Mouse (Mus musculus): Measurements from ENCODE around the gene Gm20683.

The Gm20683 gene

DNA sequence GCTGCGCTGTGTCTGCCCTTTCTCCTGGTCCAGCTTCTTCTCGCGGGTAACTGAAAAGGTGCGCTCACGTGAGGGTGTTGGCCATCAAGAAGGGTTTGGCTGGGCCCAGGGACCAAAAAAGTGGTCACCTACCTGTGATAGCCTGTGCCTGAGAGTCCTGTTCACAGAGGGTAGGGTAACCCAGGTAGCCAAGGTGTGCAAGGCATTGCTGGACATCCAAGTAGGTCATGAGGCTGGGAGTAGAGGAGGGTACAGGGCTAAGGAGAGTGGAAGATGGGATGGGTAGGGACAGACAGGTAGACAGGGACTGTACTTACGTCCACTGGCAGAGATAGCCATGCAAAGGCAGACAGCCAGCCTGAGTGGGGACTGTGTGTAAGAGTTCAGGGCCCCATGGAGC, 1.0 kb downstream of the Gm20683 start:
- no peak for DNase-seq (ENCODE audit: low spot score)

DNA sequence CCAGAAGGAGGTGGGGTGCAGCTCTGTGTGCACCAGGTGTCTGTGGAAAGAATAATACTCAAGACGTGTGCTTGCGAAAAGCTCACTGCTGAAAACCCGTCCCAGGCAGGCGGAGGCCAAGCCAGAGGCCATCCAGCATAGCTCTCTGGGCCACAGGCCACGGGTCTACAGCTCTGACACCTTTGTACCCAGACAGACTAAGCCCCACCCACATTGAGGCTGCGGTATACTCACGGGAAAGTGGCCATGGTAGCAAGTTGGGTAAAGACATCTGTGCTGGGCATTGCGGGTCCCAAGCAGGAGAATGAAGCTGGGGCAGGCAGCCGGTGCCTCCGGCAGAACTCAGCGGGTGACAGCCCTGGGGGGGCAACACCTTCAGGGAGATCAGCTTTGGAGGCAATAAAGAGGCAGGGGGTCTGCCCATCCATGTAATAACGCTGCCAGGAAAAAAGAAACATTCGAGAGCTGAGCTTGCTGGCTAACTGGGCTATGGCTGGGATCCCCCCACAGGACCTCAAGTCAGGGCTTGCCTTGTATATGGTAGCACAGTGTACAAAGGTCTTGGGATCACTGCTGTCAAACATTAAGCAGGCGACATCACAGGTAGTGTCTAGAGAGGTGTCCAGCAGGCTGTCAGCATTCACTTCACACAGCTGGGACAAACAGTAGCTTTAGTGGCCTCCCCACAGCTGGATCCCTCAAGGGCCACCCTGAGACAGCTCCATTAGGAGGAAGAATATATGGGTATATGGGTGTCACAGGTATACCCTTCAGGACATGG, 1.9 kb downstream of the Gm20683 start:
- no peak for DNase-seq (ENCODE audit: low spot score)

DNA sequence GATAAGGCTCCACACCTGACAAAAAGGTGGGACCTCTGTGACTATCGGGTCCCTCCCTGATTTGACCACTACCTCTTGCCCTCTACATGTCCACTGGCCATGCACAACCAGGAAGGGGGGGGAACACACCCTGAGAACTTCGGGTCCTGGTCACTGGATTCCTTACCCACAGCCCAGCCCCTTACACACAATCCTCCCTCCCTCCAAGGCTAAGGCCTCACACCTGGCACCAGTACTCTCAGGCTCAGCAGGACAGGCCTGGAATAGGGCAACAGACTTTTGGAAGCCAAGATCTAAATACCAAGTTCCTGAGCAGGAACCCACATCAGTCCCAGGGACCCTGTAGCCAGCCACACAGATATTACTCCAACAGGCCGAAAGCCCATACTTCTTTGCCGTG, 2.7 kb downstream of the Gm20683 start:
- no peak for DNase-seq (ENCODE audit: low spot score)

DNA sequence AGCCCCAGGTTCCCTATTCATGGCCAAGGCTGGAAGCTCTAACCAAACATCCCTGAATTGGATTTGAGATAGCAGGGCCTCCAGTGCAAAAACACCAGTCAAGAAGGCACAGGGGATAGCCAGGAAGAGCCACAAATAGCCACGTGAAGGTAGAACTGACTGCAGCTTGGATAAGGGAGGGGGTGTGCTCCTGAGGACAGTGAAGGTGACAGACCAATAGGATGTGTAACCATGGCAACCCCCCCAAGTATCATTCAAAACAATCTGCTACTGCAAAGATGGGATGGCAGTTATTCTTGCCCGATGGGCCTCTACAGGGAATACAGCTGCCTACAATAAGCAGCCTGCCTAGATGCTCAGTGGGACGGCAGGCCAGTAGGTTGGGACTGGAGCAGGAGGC, 4.0 kb downstream of the Gm20683 start:
- no peak for DNase-seq (ENCODE audit: low spot score)

DNA sequence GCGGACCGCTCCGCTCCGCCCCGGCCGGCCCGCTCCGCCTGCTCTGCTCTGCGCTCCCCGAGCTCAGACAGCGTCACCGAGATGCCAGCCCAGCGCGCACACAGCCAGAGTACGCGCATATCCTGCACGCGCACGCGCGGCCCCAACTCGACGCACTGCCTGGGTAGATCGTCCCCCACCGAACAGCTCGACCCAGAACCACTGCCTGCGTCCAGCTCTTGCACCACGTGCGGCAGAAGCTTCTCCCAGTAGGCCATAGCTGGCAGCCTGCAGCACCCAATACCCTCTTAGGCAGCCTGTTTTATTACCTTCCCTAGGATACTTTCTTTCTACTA, 4.5 kb downstream of the Gm20683 start, which contains the start of gene Rhbdl1:
TSS of gene Rhbdl1 (minus strand) at position 220 of the 335 bp plus-strand sequence.
- DNase-seq (ENCODE audit: low spot score): no peak

DNA sequence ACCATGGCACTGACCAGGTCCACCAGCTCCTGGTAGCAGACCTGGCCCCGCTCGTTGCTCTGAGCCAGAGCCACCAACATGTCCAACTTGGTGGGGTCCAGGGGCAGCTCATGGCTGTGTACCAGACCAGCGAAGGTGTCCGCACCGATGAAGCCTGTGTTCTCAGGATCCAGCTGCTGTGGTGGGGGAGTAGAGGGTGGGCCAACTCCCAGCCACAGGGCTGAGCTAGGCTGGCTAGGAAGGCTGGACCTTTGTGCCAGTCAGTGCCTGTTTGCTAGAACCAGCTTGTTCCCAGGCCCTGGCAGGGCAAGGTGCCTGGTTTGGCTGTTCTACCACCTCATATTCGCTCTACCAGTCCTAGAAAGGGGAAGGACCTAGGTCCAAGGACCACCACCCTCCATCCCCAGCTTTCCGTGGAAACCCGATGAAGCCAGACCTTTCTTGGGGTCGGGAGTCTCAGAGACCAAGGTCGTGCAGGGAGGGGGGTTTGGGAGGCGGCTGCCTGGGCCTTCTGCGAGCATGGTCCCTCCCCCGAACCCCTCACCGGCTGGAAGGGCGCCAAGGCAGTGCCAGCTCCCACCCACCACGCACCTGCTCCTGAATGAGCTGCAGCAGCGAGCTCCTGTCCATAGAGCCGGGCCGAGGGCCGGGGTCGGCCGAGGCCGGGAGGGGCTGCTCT, 5.0 kb downstream of the Gm20683 start:
- DNase-seq (ENCODE audit: low spot score): no peak

DNA sequence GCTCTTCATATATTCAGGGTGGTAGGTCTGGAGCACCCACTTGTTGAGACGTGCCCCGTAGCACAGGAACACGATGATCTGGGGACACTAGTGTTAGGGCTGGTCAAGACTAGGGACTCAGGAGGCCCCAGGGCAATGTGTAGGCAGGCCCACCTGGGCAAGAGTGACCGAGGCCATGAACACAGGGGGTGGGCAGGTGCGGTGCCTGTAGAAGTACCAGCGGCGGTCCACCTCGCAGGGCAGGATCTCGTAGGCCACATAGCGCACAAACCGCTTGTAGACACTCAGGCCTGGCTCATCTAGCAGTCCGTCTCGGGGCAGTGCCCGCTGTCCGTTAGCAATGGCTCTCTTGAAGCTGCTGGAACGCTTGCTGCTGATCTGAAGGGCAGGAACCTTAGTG, 5.7 kb downstream of the Gm20683 start:
- DNase-seq (ENCODE audit: low spot score): no peak

DNA sequence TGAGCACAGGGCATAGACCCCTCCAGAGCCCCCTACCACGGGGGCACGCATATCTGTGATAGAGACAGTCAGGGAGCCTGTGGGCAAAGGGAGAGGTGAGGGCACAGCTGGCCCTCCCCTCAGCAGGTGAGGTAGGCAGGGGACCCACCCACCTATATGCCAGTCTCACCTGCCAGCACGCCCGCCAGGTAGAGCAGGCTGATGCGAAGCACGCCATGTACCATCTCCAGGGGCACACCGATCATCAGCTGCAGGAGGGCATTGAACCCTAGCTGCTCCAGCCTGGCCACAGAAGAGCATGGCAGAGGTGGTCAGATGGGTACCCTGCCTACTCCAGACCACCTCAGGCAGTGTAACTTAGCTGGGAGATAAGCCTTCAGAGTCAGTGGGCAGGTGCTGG, 6.3 kb downstream of the Gm20683 start:
- no peak for DNase-seq (ENCODE audit: low spot score)

DNA sequence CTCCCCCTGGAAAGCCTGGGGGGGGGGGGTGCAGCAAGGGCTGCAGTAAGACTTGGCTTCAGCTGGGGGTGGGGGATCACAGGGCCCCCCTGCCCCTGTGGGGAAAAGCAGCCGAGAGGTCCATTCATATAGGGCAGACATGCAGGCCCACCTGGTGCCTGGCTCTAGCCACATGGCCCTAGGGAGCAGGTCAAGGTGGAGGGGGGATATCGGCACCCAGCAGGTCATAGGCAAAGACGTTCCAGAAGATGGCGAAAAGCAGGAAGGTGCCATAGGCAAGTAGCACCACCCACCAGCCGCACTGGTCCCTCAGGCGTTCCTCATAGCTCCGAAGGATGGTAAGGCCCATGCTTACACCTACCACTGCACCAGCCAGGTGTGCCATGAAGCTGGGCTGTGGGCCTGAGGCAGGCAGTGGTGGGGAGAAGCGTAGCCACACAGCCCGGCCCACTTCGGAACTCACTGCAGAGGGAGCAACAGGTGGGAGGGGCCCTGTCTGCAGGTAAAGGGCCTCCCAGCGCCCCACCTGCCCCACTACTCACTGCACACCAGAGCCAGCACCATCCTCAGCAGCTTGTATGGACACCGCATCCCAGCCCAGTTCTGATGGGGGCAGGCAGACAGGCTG, 6.9 kb downstream of the Gm20683 start:
- no peak for DNase-seq (ENCODE audit: low spot score)

DNA sequence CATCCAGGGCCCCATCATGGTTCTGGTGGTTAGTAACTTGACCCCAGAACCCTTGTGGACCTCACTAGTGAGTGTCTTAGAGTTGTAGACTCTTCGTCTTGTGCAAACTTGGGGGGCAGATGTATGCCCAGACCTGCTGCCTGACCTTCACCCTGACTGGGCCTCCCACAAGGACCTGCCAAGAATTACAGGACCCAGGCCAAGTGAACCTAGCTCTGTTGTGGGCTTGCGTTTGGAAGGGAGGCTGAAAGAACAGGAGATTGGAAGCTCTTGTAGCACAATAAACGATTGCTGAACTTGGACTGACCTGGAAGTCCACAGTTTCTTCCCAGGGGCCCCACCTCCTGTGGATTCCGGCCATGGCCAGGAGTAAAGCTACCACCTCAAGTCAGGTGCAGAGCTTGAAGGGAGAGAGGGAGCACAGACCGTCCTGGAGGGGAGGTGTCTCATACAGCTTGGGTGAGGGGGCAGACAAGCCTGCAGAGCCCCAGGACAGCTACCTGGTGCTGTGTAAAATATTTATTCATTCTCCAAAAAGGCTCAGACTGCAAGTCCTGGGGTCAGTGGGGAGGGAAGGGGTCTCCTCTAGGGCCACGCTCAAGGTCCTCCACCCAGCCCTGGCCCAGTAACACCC, 7.5 kb downstream of the Gm20683 start:
- no peak for DNase-seq (ENCODE audit: low spot score)

DNA sequence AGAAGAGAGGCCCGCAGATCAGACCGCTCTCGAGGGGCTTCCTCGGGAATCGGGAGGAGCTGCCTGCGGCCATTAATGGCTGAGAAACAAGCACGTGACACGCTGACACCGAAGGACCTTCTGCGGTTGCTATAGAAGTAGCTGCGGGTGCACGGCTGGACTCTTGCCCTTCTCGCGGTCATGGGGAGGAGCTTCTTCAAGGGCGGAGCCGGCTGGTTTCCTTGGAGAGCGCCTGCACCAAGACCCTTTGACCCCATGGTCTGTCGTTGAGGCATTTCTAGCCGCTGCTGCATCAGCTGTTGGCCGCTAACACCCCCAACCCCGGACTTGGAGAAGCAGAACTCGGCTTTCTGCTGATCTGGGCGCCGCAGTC, 8.3 kb downstream of the Gm20683 start, which contains the start of gene Stub1:
TSS of gene Stub1 (minus strand) at position 114 of the 373 bp plus-strand sequence.
- DNase-seq (ENCODE audit: low spot score): no peak

DNA sequence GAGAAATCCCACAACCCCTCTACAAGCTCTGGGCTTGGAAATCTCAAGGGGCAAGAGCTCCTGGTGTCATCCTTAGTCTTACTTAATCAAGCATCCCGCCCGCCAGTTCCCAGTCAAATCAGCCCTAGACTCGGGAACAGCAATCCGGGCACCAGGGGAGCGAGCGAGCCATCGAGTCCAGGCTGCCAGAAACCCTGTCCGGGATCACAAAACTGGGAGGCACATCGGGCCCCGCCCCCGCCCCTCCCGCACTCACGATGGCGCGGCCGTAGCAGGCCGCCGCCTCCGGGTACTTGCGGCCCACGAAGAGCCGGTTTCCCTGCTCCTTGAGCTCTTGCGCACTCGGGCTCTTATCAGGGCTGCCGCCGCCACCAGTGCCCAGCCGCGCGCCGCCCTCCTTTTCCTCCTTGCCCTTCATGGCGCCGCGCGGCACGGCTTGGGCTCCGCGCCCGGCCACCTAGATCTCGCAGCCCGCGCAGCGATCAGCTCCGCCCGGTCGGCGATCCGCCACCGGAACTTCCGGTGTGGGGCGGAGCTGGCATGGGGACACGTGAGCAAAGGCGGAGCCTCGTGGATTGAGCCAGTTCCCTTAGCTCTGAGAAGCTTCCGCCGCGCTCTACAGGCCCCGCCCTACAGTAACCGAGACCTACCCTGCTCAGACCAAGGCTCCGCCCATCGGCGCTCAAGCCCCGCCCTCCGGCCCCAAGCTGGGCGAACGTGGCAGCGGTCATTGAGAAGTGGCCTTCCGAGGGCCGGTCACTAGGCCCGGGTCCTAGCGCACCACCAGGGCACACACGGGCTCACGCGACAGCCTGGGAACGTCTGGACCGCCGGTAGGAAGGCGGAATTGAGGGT, 8.9 kb downstream of the Gm20683 start:
- DNase-seq (ENCODE audit: low spot score): peak; percentile 99

DNA sequence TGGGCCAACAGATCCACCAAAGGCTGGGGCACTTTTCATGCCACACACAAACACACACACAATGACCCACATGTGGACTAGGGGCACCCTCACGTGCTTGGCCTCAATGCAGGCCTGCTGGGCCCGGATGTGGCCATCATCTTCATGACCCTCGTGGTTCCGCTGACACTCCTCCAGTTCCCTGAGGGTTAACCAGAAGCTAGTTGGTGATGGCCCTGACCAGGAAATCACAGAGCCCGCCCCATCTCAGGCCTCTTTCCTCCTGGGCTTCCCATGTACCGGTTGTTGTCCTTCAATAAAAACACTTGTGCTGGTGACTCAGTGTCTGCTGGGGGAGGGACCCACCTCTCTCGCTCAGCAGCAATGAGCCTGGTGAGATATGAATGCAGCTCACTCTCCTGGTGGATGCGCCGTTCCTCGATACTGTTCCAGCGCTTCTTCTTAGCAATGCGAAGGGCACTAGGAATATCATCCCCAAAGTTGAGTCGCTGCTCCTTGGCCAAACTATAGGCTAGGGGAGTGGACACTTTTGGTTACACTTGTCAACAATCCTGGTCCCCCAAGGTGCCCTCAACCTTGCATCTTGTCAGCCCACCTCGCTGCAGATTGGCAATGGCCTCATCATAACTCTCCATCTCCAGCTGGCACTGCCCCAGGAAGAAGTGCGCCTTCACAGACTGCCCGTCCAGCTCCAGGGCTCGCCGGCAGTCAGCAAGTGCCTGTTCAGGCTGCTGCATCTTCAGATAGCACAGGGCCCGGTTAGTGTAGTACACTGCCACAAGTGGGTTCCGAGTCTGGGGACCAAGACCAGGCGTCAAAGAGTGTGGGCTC, 9.9 kb downstream of the Gm20683 start:
- DNase-seq (ENCODE audit: low spot score): no peak

DNA sequence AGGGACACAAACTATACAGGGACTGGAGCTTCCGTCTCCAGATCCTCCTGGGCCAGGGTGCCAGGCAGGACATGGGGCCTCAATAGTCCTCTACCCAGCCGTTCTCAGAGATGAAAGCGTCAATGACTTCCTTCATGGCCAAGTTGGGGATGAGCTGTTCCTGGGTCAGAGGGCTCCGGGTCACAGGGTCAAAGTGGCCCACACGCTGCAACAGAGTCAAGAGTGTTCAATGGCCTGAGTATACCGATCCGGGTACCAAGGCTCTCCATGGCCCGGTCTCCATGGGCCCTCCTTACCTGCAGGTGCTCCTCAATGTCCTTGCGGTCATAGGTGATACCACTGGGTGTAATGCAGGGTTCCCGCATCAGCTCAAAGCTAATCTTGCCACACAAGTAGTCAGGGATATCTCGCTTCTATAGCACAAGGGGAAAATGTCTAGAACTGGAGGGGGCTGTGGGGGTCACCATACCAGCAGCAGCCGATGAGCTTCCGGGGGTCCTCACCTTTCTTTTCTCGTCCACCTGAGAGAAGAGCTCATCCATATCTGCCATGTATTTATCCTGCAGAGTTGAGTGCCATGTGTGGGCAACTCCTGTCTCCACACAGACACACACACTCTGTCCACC, 10.6 kb downstream of the Gm20683 start:
- no peak for DNase-seq (ENCODE audit: low spot score)

DNA sequence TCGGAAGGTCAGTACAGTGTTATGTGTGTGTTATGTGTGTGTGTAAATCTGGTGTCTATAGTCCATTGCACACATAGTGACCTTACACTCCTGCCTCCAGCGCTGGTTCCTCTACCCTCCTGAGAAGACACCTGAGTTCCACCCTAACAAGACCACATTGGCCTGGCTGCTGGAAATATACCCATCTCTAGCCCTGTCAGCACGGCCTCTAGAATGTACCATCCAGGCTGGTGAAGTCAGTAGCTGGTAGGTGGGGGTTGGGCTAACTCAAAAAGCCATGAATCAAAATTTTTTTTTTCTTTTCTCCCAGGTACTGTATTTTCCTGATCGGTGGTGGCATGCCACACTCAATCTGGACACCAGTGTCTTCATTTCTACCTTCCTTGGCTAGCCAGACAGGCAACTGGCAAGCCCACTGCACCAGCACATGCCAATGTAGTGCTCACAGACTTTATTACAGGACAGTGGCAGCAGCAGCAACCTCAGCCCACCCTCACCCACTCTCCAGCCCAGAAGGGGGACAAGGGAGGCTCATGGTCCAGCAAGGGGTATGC, 11.3 kb downstream of the Gm20683 start:
- no peak for DNase-seq (ENCODE audit: low spot score)

DNA sequence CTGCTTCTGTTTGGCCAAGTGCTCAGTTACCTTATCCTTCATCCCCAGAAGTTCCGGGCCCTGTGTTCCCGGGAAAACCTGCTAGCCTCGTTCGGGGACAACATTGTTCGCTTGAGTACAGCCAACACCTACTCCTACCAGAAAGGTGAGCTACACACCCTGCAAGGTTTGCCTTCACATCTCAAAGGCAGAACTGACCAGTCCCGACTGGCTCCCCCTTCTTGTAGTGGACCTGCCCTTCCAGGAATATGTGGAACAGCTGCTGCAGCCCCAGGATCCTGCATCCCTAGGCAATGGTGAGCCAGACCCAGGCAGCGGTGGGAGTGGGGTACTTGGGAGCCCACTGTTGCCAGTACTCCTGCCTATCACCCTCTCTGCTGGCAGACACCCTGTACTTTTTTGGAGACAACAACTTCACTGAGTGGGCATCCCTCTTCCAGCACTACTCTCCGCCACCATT, 12.0 kb downstream of the Gm20683 start:
- no peak for DNase-seq (ENCODE audit: low spot score)

DNA sequence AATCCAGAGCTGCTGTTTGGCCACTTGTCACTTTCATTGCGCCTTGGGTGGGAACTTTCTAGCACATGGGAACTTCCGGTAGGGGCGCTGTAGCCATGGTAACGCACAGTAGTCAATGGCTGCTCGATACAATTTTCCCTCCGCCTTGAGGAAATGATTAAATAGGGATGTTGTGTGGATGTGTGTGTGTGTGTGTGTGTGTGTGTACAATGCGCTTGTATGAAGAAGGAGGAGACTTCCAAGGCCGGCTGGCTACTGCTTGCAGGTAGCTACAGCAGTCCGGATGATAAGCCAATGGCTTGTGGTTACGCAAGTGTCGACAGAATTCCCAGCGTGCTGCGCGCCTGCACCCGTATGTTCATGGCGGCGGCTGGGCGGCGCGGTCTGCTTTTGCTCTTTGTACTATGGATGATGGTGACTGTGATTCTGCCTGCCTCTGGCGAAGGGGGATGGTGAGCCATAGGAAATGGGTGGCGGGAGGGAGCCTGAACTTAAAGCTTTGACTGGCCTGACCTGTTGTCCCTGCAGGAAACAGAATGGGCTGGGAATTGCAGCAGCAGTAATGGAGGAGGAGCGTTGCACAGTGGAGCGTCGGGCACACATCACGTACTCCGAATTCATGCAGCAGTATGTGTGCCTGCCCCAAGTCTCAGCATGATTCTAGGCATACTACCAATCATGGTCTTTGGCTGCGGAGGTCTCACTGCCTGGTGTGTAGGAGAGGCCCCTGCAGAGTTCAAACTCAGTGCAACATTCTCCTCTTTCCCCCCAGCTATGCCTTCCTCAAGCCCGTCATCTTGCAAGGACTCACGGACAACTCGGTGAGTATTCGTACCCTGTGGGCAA, 12.6 kb downstream of the Gm20683 start, which contains the start of gene Jmjd8:
TSS of gene Jmjd8 (plus strand) at position 156 of the 846 bp plus-strand sequence.
- peak; percentile 58 for DNase-seq (ENCODE audit: low spot score)

DNA sequence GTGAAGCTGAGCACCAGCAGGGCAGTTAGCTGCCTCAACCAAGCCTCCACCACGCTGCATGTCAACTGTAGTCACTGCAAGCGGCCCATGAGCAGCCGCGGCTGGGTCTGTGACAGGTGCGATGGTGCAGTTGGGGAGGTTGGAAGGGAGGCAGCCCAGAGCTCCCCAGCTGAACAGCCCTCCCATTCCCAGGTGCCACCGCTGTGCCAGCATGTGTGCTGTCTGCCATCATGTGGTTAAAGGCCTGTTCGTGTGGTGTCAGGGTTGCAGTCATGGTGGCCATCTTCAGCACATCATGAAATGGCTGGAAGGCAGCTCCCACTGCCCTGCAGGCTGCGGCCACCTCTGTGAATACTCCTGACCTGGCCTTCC, 13.4 kb downstream of the Gm20683 start:
- no peak for DNase-seq (ENCODE audit: low spot score)

All from ovary, postnatal 10 days (tissue).